Mouse (Mus musculus) bone marrow macrophage, adult 2 months (primary cell): ENCODE data around the gene Rfx7.

ENCODE experiments used
- CTCF ChIP-seq: IDR thresholded peaks from 2 replicates; pipeline ENCODE4 v1.5.1; 2012; ENCODE audit warnings: low read depth, mild to moderate bottlenecking, low read length, moderate library complexity
- POLR2A ChIP-seq: IDR thresholded peaks from 2 replicates; pipeline ENCODE4 v1.6.1; 2012; ENCODE audit warnings: mild to moderate bottlenecking, low read depth, low read length, borderline replicate concordance

GRCm38 (mm10) chr9:72533089-72533415 lies 1.0 kb downstream of the Rfx7 start:
- TF ChIP-seq POLR2A (no peak), CTCF (no peak)
